15 mouse cellular contexts compared by ENCODE assay signal in genomic region chr13:57656606-57657005, GRCm38 (mm10).
DNase-seq lines count a peak whose midpoint lies in the region; ATAC-seq lines count a peak whose summit lies in the region.
"Had no signal": no experiment of that assay in that cellular context is flagged by ENCODE, and none has a peak within 500 bp of the region (broad histone marks: within the 10 kb centered on the region; RNA-seq: fewer than 3 reads in every experiment).

No protein-coding gene starts in this region.

- ATAC-seq in erythroid progenitor cell, adult 5-6 weeks (replicated peaks; ENCODE audit: low FRiP score, poor library complexity, severe bottlenecking), result no peak
- ATAC-seq: forebrain, embryonic 15.5 days; inflammation-experienced regulatory T-cells, adult 6 months; midbrain, embryonic 16.5 days had no signal

- intact Hi-C loops in heart, postnatal 10 days (cut with DNase I), result no loop called here
- intact Hi-C loops in heart, postnatal 36 days (cut with DNase I), result no loop called here

- DNase-seq in heart, postnatal 10 days, result peak; percentile 10 to 13
- no peak for DNase-seq in heart, postnatal 36 days
- DNase-seq in lung, postnatal 10 days, result peak; percentile 22
- no peak for DNase-seq in lung, postnatal 14 days
- peak; percentile 79 for DNase-seq in adrenal gland, adult 2 months
- DNase-seq in adrenal gland, postnatal 25 days, result peak; percentile 50
- DNase-seq: cerebellum, adult 11 months; cerebellum, adult 9-11 months; kidney, adult 2 months; kidney, postnatal 25 days; lung, embryonic 14.5 days had no signal

Comparison
In these comparisons a context has a peak if more than half of its experiments do, and no peak if none do; other contexts are left out.
1. DNase-seq: peak in heart, postnatal 10 days (2 of 2), lung, postnatal 10 days (single experiment), adrenal gland, adult 2 months (single experiment) and adrenal gland, postnatal 25 days (single experiment); none in heart, postnatal 36 days (0 of 2) and lung, postnatal 14 days (single experiment).